Mouse (Mus musculus) urinary bladder, postnatal 14 days (tissue): ENCODE data around the gene Ang5.
A peak's percentile ranks its signal among the peaks of the same experiment; 100 is the strongest.
"Not testable (repeated sequence)": the region's sequence is repeated elsewhere in the genome, so short reads cannot be mapped to it uniquely, and the experiment has no call there.

Source experiments
- DNase-seq: peaks from one replicate; pipeline ENCODE4 v3.0.0; 2021; ENCODE audit warnings: low spot score

Ang5 gene

GRCm38 (mm10) chr14:43956769-43957168 lies at the start of gene Ang5:
Ang5 (plus strand) TSS chr14:43957069.
- not testable (repeated sequence) for DNase-seq

- not testable (repeated sequence) for DNase-seq
These were observed 38.7 kb upstream of the Ang5 start for GRCm38 (mm10) chr14:43918214-43918613.

GRCm38 (mm10) chr14:43923459-43923858 lies 33.4 kb upstream of the Ang5 start, which contains the start of gene Ear10:
Ear10 (minus strand) TSS chr14:43923559.
- DNase-seq, result not testable (repeated sequence)

GRCm38 (mm10) chr14:43924688-43925403 lies 32.0 kb upstream of the Ang5 start, which contains the start of gene Gm8113:
Gm8113 (plus strand) TSS chr14:43925390.
- DNase-seq, result peak; percentile 46

GRCm38 (mm10) chr14:43925404-43925950 lies 31.4 kb upstream of the Ang5 start:
- not testable (repeated sequence) for DNase-seq

GRCm38 (mm10) chr14:43932991-43933390 lies 23.9 kb upstream of the Ang5 start:
- DNase-seq, result peak; percentile 29

- not testable (repeated sequence) for DNase-seq
These were observed 23.5 kb upstream of the Ang5 start for GRCm38 (mm10) chr14:43933399-43933798.

- not testable (repeated sequence) for DNase-seq
These were observed 3.5 kb upstream of the Ang5 start for GRCm38 (mm10) chr14:43953382-43953781.

GRCm38 (mm10) chr14:43955074-43955473 lies 1.8 kb upstream of the Ang5 start:
- not testable (repeated sequence) for DNase-seq

- DNase-seq, result no peak
These were observed 26.6 kb downstream of the Ang5 start for GRCm38 (mm10) chr14:43983454-43983853.

GRCm38 (mm10) chr14:43983897-43984296 lies 27.0 kb downstream of the Ang5 start:
- DNase-seq, result peak; percentile 54

GRCm38 (mm10) chr14:43986147-43986546 lies 29.3 kb downstream of the Ang5 start:
- no peak for DNase-seq

GRCm38 (mm10) chr14:43987404-43987803 lies 30.5 kb downstream of the Ang5 start:
- DNase-seq, result peak; percentile 81

- DNase-seq, result not testable (repeated sequence)
These were observed 41.7 kb downstream of the Ang5 start for GRCm38 (mm10) chr14:43998455-43999000.

GRCm38 (mm10) chr14:44001600-44001999 lies 44.7 kb downstream of the Ang5 start:
- DNase-seq, result no peak

- DNase-seq, result no peak
These were observed 45.3 kb downstream of the Ang5 start, which contains the start of gene Ang6 for GRCm38 (mm10) chr14:44002169-44002568. Ang6 (minus strand) TSS chr14:44002269.

GRCm38 (mm10) chr14:44008021-44008420 lies 51.2 kb downstream of the Ang5 start:
- not testable (repeated sequence) for DNase-seq

- DNase-seq, result not testable (repeated sequence)
These were observed 52.8 kb downstream of the Ang5 start for GRCm38 (mm10) chr14:44009686-44010085.
